Mouse (Mus musculus) liver, embryonic 14.5 days (tissue): ENCODE data around the gene Zfp14. TPM values are rescaled to one million over a fixed set of nuclear protein-coding genes. Genes with fewer than 3 reads are reported as not detected.

Experiments used
- ATAC-seq: fragments of 200-750 bp; cut with Nextera tagmentation; 2 replicates; pipeline ENCODE4 v1.8.0; 2017; ENCODE audit warnings: moderate number of reproducible peaks, mild to moderate bottlenecking, moderate library complexity; ENCODE audit not compliant: insufficient read depth
- DNase-seq, 3 experiments: peaks; one replicate each; pipeline ENCODE4 v3.0.0-alpha.2; 2012 to 2013; ENCODE audit warnings: low read depth in 3 of 3, low spot score in 3 of 3
- H3K27ac ChIP-seq: fragments of 300-500 bp; sonication (generic); 2 replicates; pipeline ENCODE4 v1.5.1; 2014; ENCODE audit warnings: moderate library complexity, mild to moderate bottlenecking, control low read depth, inconsistent platforms
- H3K27me3 ChIP-seq: fragments of 300-500 bp; sonication (generic); 2 replicates; pipeline ENCODE4 v1.6.1; 2014; ENCODE audit warnings: mild to moderate bottlenecking, low read length, moderate library complexity; ENCODE audit not compliant: control insufficient read depth, insufficient read depth
- H3K36me3 ChIP-seq: fragments of 300-500 bp; sonication (generic); replicated peaks from 2 replicates; pipeline ENCODE4 v1.6.1; 2014; ENCODE audit warnings: low read depth; ENCODE audit not compliant: control insufficient read depth, insufficient read depth
- H3K4me1 ChIP-seq, 2 experiments: fragments of 200-500 bp in 1 of 2; fragments of 300-500 bp in 1 of 2; sonication (generic) in 1 of 2; replicated peaks; 2 replicates each; pipeline ENCODE4 v1.6.1; 2012 to 2014; ENCODE audit warnings: antibody characterized with exemption in 1 of 2, inconsistent platforms in 1 of 2, low read length in 1 of 2; ENCODE audit not compliant: control insufficient read depth in 2 of 2, insufficient read depth in 2 of 2
- H3K4me2 ChIP-seq: fragments of 300-500 bp; sonication (generic); 2 replicates; pipeline ENCODE4 v1.6.1; 2014; ENCODE audit warnings: low read depth, mild to moderate bottlenecking, control low read depth, moderate library complexity
- H3K4me3 ChIP-seq, 2 experiments: fragments of 200-500 bp in 1 of 2; fragments of 300-500 bp in 1 of 2; sonication (generic) in 1 of 2; 2 replicates each; pipeline ENCODE4 v1.5.1; 2012 to 2014; ENCODE audit warnings: low read depth in 2 of 2, low read length in 2 of 2, mild to moderate bottlenecking in 2 of 2, control low read depth in 1 of 2, inconsistent platforms in 1 of 2, moderate library complexity in 1 of 2; ENCODE audit not compliant: insufficient read depth in 1 of 2
- H3K9ac ChIP-seq: fragments of 300-500 bp; sonication (generic); replicated peaks from 2 replicates; pipeline ENCODE4 v1.6.1; 2014; ENCODE audit warnings: mild to moderate bottlenecking, control low read depth, moderate library complexity
- H3K9me3 ChIP-seq: fragments of 300-500 bp; sonication (generic); 2 replicates; pipeline ENCODE4 v1.6.1; 2016; ENCODE audit warnings: low read length, mixed read lengths; ENCODE audit not compliant: control insufficient read depth
- CTCF ChIP-seq: IDR thresholded peaks from 2 replicates; pipeline ENCODE4 v1.5.1; 2016; ENCODE audit warnings: antibody characterized with exemption, low read depth, control low read depth
- EP300 ChIP-seq: IDR thresholded peaks from 2 replicates; pipeline ENCODE4 v1.6.1; 2016; ENCODE audit warnings: antibody characterized with exemption, low read depth
- WGBS: fragments of 180-500 bp; shearing (Covaris S2); extraction: QIAGEN DNeasy Blood & Tissue Kit; methylation state at CpG from one replicate; pipeline ENCODE4 v1.1.7; 2014; ENCODE audit not compliant: insufficient replicate concordance; 5-methylcytosine and 5-hydroxymethylcytosine counted together
- polyA plus RNA-seq, 2 experiments: library from polyadenylated mRNA; depleted of rRNA in 1 of 2; stranded (reverse) in 1 of 2; unstranded in 1 of 2; fragments of >200 nt; fragmentation: Nextera tagmentation in 1 of 2; extraction: Ambion mirVana in 1 of 2; gene quantifications; 2 replicates each; pipeline versions ENCODE4 v1.2.1 to v1.2.3; 2012 to 2014

Gene Zfp14
- polyA plus RNA-seq, 2 experiments: 0.27 to 0.38 TPM

DNA sequence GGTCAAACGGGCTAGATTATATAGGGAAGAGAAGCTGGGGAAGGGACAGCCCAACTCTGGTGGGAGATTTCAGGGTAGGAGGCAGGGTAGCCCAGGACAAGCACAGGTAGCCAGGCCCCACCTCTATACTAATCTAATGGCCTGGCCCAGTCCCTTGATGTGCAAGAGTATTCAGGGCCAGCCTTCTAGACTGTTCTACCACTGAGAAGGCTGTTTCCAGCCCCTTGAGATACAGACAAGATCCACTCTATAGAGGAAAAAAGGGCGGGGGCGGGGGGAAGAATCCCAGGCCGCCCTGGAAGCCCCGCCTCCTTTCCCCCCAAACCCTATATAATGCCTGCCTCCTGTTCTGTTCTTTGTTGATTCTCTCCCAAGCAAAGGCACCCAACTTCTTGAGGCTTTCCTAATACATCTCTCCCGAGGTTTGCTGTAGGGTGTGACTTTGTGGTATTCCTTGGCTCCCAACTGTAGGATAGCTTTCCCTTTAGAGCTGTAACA, 42.8 kb upstream of the Zfp14 start:
- Histone ChIP-seq H3K4me3 (peak overlapping the region; percentile 75 to 95), H3K9ac (0 out of 2 replicates have a peak overlapping the region, but pooled peaks have one; percentile 9), H3K9me3 (no peaks in the 10 kb centered on the region), H3K4me1 (peaks cover 17 to 22% of the 10 kb centered on the region in 2 experiments), H3K27ac (no peak overlapping the region), H3K27me3 (no peaks in the 10 kb centered on the region), H3K36me3 (no peaks in the 10 kb centered on the region), H3K4me2 (peak overlapping the region; percentile 87)
- TF ChIP-seq CTCF (no peak), EP300 (no peak)
- 67% methylated on average over 6 of the region's 6 CpGs for WGBS
- DNase-seq (no peak), ATAC-seq (no peak)

DNA sequence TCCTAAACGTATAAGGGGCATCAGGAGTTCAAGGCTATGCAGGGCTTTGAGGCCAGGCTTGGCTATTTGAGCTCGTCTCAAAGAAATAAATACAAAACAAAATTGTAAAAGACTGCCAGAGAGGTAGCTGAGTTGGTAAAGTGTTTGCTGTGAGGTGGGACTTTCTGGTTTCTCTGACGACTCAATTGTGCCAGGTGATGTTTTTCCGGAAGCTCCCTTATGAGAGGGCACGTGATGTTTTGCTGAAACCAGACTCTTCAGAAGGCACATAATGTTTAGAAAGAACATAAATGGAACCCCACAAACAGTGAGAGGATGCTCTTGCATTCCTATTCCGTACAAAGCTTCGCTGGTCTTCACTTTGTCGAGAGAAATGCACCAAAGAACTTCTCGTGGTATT, 41.5 kb upstream of the Zfp14 start:
- Histone ChIP-seq H3K9ac (no peak overlapping the region), H3K4me1 (peaks cover 17 to 23% of the 10 kb centered on the region in 2 experiments), H3K9me3 (no peaks in the 10 kb centered on the region), H3K36me3 (no peaks in the 10 kb centered on the region), H3K27me3 (no peaks in the 10 kb centered on the region), H3K27ac (no peak overlapping the region), H3K4me2 (no peak overlapping the region), H3K4me3 (no peak overlapping the region)
- no peak for TF ChIP-seq EP300
- TF ChIP-seq CTCF: no peak
- DNase-seq: no peak
- WGBS: 62% methylated on average over 9 of the region's 9 CpGs
- ATAC-seq: no peak

DNA sequence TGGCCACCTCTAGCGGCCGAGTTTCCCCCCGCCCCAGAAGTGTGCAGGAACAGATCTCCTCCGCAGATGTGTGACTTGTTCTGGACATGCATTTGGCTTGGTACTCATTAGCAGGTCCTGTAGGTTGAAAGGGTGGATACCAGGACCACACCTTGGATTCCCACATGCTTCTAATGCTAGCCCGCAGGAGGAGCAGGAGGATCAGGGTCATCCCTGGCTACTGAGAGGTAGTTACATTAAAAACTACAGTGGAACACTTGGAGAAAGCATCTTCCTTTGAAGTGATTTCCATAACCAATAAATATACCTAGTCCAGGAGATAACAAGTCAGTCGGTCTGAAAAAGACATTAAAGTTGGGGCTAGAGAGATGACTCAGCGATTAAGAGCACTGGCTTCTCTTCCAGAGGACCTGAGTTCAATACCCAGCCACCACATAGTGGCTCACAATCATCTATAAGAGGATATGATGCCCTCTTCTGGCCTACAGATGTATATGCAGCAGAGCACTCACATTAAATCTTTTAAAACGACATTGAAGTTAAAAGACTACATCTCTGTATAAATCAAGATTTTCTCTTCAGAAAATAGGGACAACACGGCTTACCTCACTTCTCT, 39.9 kb upstream of the Zfp14 start:
- Histone ChIP-seq H3K27ac (peak overlapping the region; percentile 70), H3K4me2 (peak overlapping the region; percentile 97), H3K27me3 (no peaks in the 10 kb centered on the region), H3K36me3 (no peaks in the 10 kb centered on the region), H3K9ac (peak overlapping the region; percentile 53), H3K9me3 (no peaks in the 10 kb centered on the region), H3K4me1 (peaks cover 17 to 20% of the 10 kb centered on the region in 2 experiments), H3K4me3 (peak overlapping the region; percentile 58 to 70)
- no peak for ATAC-seq
- peak; percentile 60 for TF ChIP-seq CTCF
- no peak for TF ChIP-seq EP300
- DNase-seq: peak in 1 of 3 experiments; percentile 60
- WGBS: 6% methylated on average over 9 of the region's 9 CpGs

GRCm38 (mm10) chr7:30090092-30090969, 39.2 kb upstream of the Zfp14 start, which contains the start of the genes Gm26920 and Zfp566:
Gm26920 (minus strand) TSS chr7:30090410.
Zfp566 (minus strand) TSS chr7:30090527.
- H3K36me3 ChIP-seq: no peaks in the 10 kb centered on the region
- under 1% methylated on average over 40 of the region's 40 CpGs for whole genome bisulfite sequencing
- TF ChIP-seq CTCF (no peak), EP300 (peak; percentile 76)
- peaks cover 12 to 16% of the 10 kb centered on the region in 2 experiments for H3K4me1 ChIP-seq
- H3K27me3 ChIP-seq: no peaks in the 10 kb centered on the region
- peak within 1 kb of the TSS; percentile 58 to 70 for H3K4me3 ChIP-seq
- peak within 1 kb of the TSS; percentile 97 for H3K4me2 ChIP-seq
- peak; percentile 96 to 99 (median 97) for DNase-seq
- H3K27ac ChIP-seq: peak within 1 kb of the TSS; percentile 70
- H3K9me3 ChIP-seq: no peaks in the 10 kb centered on the region
- peak; percentile 91 for ATAC-seq
- peak within 1 kb of the TSS; percentile 75 for H3K9ac ChIP-seq

- WGBS: 21% methylated on average over 6 of the region's 6 CpGs
- peak overlapping the region; percentile 42 to 58; a peak in 3 of 4 replicates for H3K4me3 ChIP-seq
- no peaks in the 10 kb centered on the region for H3K36me3 ChIP-seq
- no peak overlapping the region for H3K27ac ChIP-seq
- no peaks in the 10 kb centered on the region for H3K27me3 ChIP-seq
- peak overlapping the region; percentile 97 for H3K4me2 ChIP-seq
- TF ChIP-seq CTCF (no peak), EP300 (no peak)
- H3K9me3 ChIP-seq: no peaks in the 10 kb centered on the region
- DNase-seq: no peak
- H3K9ac ChIP-seq: peak overlapping the region; percentile 75
- ATAC-seq: no peak
- H3K4me1 ChIP-seq: peaks cover 12 to 16% of the 10 kb centered on the region in 2 experiments
Observed at GRCm38 (mm10) chr7:30089405-30089804, 38.2 kb upstream of the Zfp14 start.
